Mouse (Mus musculus) cerebellum, adult 11 months (tissue): Measurements from ENCODE around the gene Thsd7b.

Source experiments
- DNase-seq: peaks from one replicate; pipeline ENCODE4 v3.0.0; 2022

Thsd7b gene

GRCm38 (mm10) chr1:129526967-129527366 is 253.9 kb downstream of the Thsd7b start:
- DNase-seq = peak; percentile 27

GRCm38 (mm10) chr1:129532206-129532605 is 259.1 kb downstream of the Thsd7b start:
- no peak for DNase-seq

GRCm38 (mm10) chr1:129538508-129538907 is 265.4 kb downstream of the Thsd7b start:
- DNase-seq = no peak

- no peak for DNase-seq
Measured at GRCm38 (mm10) chr1:129538970-129539369, 265.9 kb downstream of the Thsd7b start.

- no peak for DNase-seq
Measured at GRCm38 (mm10) chr1:129540751-129541150, 267.6 kb downstream of the Thsd7b start.

GRCm38 (mm10) chr1:129542563-129543146 is 269.6 kb downstream of the Thsd7b start:
- DNase-seq = no peak

- DNase-seq = no peak
Measured at GRCm38 (mm10) chr1:129543169-129543568, 270.1 kb downstream of the Thsd7b start.

GRCm38 (mm10) chr1:129558054-129558453 is 285.0 kb downstream of the Thsd7b start:
- no peak for DNase-seq

GRCm38 (mm10) chr1:129559137-129559536 is 286.0 kb downstream of the Thsd7b start:
- no peak for DNase-seq

- no peak for DNase-seq
Measured at GRCm38 (mm10) chr1:129559812-129560211, 286.7 kb downstream of the Thsd7b start.

- no peak for DNase-seq
Measured at GRCm38 (mm10) chr1:129562707-129563106, 289.6 kb downstream of the Thsd7b start.

- DNase-seq = no peak
Measured at GRCm38 (mm10) chr1:129570522-129570921, 297.4 kb downstream of the Thsd7b start.

GRCm38 (mm10) chr1:129579955-129580354 is 306.9 kb downstream of the Thsd7b start:
- DNase-seq = no peak

GRCm38 (mm10) chr1:129586635-129587034 is 313.5 kb downstream of the Thsd7b start:
- DNase-seq = no peak

- DNase-seq = no peak
Measured at GRCm38 (mm10) chr1:129589366-129590002, 316.4 kb downstream of the Thsd7b start.

- no peak for DNase-seq
Measured at GRCm38 (mm10) chr1:129595447-129595846, 322.3 kb downstream of the Thsd7b start.

- DNase-seq = no peak
Measured at GRCm38 (mm10) chr1:129600933-129601332, 327.8 kb downstream of the Thsd7b start.

GRCm38 (mm10) chr1:129602284-129602683 is 329.2 kb downstream of the Thsd7b start:
- DNase-seq = no peak

- DNase-seq = no peak
Measured at GRCm38 (mm10) chr1:129608395-129608794, 335.3 kb downstream of the Thsd7b start.

GRCm38 (mm10) chr1:129616080-129616479 is 343.0 kb downstream of the Thsd7b start:
- DNase-seq = no peak

GRCm38 (mm10) chr1:129619440-129620301 is 346.6 kb downstream of the Thsd7b start:
- no peak for DNase-seq

- no peak for DNase-seq
Measured at GRCm38 (mm10) chr1:129624519-129624918, 351.4 kb downstream of the Thsd7b start.

- DNase-seq = no peak
Measured at GRCm38 (mm10) chr1:129635146-129635545, 362.0 kb downstream of the Thsd7b start.
